Mouse (Mus musculus): ENCODE measurements at regions not wholly inside any gene's neighbourhood (a gene's known extent, or its start where the extent isn't known, plus 50 kb on each side); places are given as distances from the start of the nearest gene placed in this dataset.

- in situ Hi-C loops (cut with MboI; ENCODE audit: low pct_unique_long_range_greater_than_20kb in 1 of 2, low sequenced_read_pairs in 2 of 2, unreplicated experiment in 1 of 2), result no loop called here
These were observed 2400.5 kb upstream of the Gm7489 start for GRCm38 (mm10) chr15:51484207-51484606.

GRCm38 (mm10) chr15:51485554-51485953 lies 2399.2 kb upstream of the Gm7489 start:
- in situ Hi-C loops (cut with MboI; ENCODE audit: low pct_unique_long_range_greater_than_20kb in 1 of 2, low sequenced_read_pairs in 2 of 2, unreplicated experiment in 1 of 2), result no loop called here

GRCm38 (mm10) chr15:51502058-51502741 lies 2382.5 kb upstream of the Gm7489 start:
- in situ Hi-C loops (cut with MboI; ENCODE audit: low pct_unique_long_range_greater_than_20kb in 1 of 2, low sequenced_read_pairs in 2 of 2, unreplicated experiment in 1 of 2), result no loop called here

- in situ Hi-C loops (cut with MboI; ENCODE audit: low pct_unique_long_range_greater_than_20kb in 1 of 2, low sequenced_read_pairs in 2 of 2, unreplicated experiment in 1 of 2), result no loop called here
These were observed 2381.9 kb upstream of the Gm7489 start for GRCm38 (mm10) chr15:51502742-51503270.

- in situ Hi-C loops (cut with MboI; ENCODE audit: low pct_unique_long_range_greater_than_20kb in 1 of 2, low sequenced_read_pairs in 2 of 2, unreplicated experiment in 1 of 2), result no loop called here
These were observed 2381.4 kb upstream of the Gm7489 start for GRCm38 (mm10) chr15:51503341-51503740.

- in situ Hi-C loops (cut with MboI; ENCODE audit: low pct_unique_long_range_greater_than_20kb in 1 of 2, low sequenced_read_pairs in 2 of 2, unreplicated experiment in 1 of 2), result no loop called here
These were observed 2380.5 kb upstream of the Gm7489 start for GRCm38 (mm10) chr15:51504016-51504760.

GRCm38 (mm10) chr15:51504789-51505188 lies 2379.9 kb upstream of the Gm7489 start:
- in situ Hi-C loops (cut with MboI; ENCODE audit: low pct_unique_long_range_greater_than_20kb in 1 of 2, low sequenced_read_pairs in 2 of 2, unreplicated experiment in 1 of 2), result no loop called here

GRCm38 (mm10) chr15:51507126-51507525 lies 2377.6 kb upstream of the Gm7489 start:
- in situ Hi-C loops (cut with MboI; ENCODE audit: low pct_unique_long_range_greater_than_20kb in 1 of 2, low sequenced_read_pairs in 2 of 2, unreplicated experiment in 1 of 2), result no loop called here

GRCm38 (mm10) chr15:51511319-51511718 lies 2373.4 kb upstream of the Gm7489 start:
- in situ Hi-C loops (cut with MboI; ENCODE audit: low pct_unique_long_range_greater_than_20kb in 1 of 2, low sequenced_read_pairs in 2 of 2, unreplicated experiment in 1 of 2), result no loop called here

GRCm38 (mm10) chr15:51536317-51536716 lies 2348.4 kb upstream of the Gm7489 start:
- in situ Hi-C loops (cut with MboI; ENCODE audit: low pct_unique_long_range_greater_than_20kb in 1 of 2, low sequenced_read_pairs in 2 of 2, unreplicated experiment in 1 of 2), result no loop called here

- in situ Hi-C loops (cut with MboI; ENCODE audit: low pct_unique_long_range_greater_than_20kb in 1 of 2, low sequenced_read_pairs in 2 of 2, unreplicated experiment in 1 of 2), result no loop called here
These were observed 2333.4 kb upstream of the Gm7489 start for GRCm38 (mm10) chr15:51551216-51551775.

GRCm38 (mm10) chr15:51558215-51558614 lies 2326.5 kb upstream of the Gm7489 start:
- in situ Hi-C loops (cut with MboI; ENCODE audit: low pct_unique_long_range_greater_than_20kb in 1 of 2, low sequenced_read_pairs in 2 of 2, unreplicated experiment in 1 of 2), result no loop called here

- in situ Hi-C loops (cut with MboI; ENCODE audit: low pct_unique_long_range_greater_than_20kb in 1 of 2, low sequenced_read_pairs in 2 of 2, unreplicated experiment in 1 of 2), result no loop called here
These were observed 2319.2 kb upstream of the Gm7489 start for GRCm38 (mm10) chr15:51565543-51565942.

GRCm38 (mm10) chr15:51570631-51571030 lies 2314.1 kb upstream of the Gm7489 start:
- in situ Hi-C loops (cut with MboI; ENCODE audit: low pct_unique_long_range_greater_than_20kb in 1 of 2, low sequenced_read_pairs in 2 of 2, unreplicated experiment in 1 of 2), result no loop called here

GRCm38 (mm10) chr15:51574538-51575105 lies 2310.1 kb upstream of the Gm7489 start:
- in situ Hi-C loops (cut with MboI; ENCODE audit: low pct_unique_long_range_greater_than_20kb in 1 of 2, low sequenced_read_pairs in 2 of 2, unreplicated experiment in 1 of 2), result no loop called here

- in situ Hi-C loops (cut with MboI; ENCODE audit: low pct_unique_long_range_greater_than_20kb in 1 of 2, low sequenced_read_pairs in 2 of 2, unreplicated experiment in 1 of 2), result no loop called here
These were observed 2301.1 kb upstream of the Gm7489 start for GRCm38 (mm10) chr15:51583636-51584035.

GRCm38 (mm10) chr15:51586146-51586545 lies 2298.6 kb upstream of the Gm7489 start:
- in situ Hi-C loops (cut with MboI; ENCODE audit: low pct_unique_long_range_greater_than_20kb in 1 of 2, low sequenced_read_pairs in 2 of 2, unreplicated experiment in 1 of 2), result no loop called here

GRCm38 (mm10) chr15:51591406-51592068 lies 2293.2 kb upstream of the Gm7489 start:
- in situ Hi-C loops (cut with MboI; ENCODE audit: low pct_unique_long_range_greater_than_20kb in 1 of 2, low sequenced_read_pairs in 2 of 2, unreplicated experiment in 1 of 2), result no loop called here

- in situ Hi-C loops (cut with MboI; ENCODE audit: low pct_unique_long_range_greater_than_20kb in 1 of 2, low sequenced_read_pairs in 2 of 2, unreplicated experiment in 1 of 2), result no loop called here
These were observed 2292.7 kb upstream of the Gm7489 start for GRCm38 (mm10) chr15:51592069-51592435.

Data from mouse embryonic stem cell (cell line).